Mouse (Mus musculus) midbrain, postnatal 0 days (tissue): Measurements from ENCODE around the gene Yipf6. TPM values are rescaled to one million over a fixed set of nuclear protein-coding genes. Genes with fewer than 3 reads are reported as not detected.

Source experiments
- ATAC-seq: fragments of 200-750 bp; cut with Nextera tagmentation; 2 replicates; pipeline ENCODE4 v1.8.0; 2017; ENCODE audit warnings: moderate number of reproducible peaks, mild to moderate bottlenecking, moderate TSS enrichment, moderate library complexity; ENCODE audit not compliant: low FRiP score
- DNase-seq: peaks from one replicate; pipeline ENCODE4 v3.0.0-alpha.2; 2015; ENCODE audit warnings: low spot score
- H3K27ac ChIP-seq: fragments of 300-500 bp; sonication (generic); 2 replicates; pipeline ENCODE4 v1.5.1; 2014; ENCODE audit warnings: low read depth, mild to moderate bottlenecking, low read length, mixed read lengths
- H3K27me3 ChIP-seq: fragments of 300-500 bp; sonication (generic); 2 replicates; pipeline ENCODE4 v1.6.1; 2014; ENCODE audit warnings: low read length, control low read depth, mixed read lengths; ENCODE audit not compliant: insufficient read depth
- H3K36me3 ChIP-seq: fragments of 300-500 bp; sonication (generic); 2 replicates; pipeline ENCODE4 v1.6.1; 2014; ENCODE audit warnings: low read length, control low read depth, mixed read lengths; ENCODE audit not compliant: insufficient read depth
- H3K4me1 ChIP-seq: fragments of 300-500 bp; sonication (generic); 2 replicates; pipeline ENCODE4 v1.6.1; 2014; ENCODE audit warnings: mild to moderate bottlenecking, control low read depth, antibody characterized with exemption, low read length, mixed read lengths; ENCODE audit not compliant: insufficient read depth
- H3K4me2 ChIP-seq: fragments of 300-500 bp; sonication (generic); 2 replicates; pipeline ENCODE4 v1.6.1; 2014; ENCODE audit warnings: low read depth, mild to moderate bottlenecking, low read length, mixed read lengths; ENCODE audit not compliant: poor library complexity, severe bottlenecking
- H3K4me3 ChIP-seq: fragments of 300-500 bp; sonication (generic); 2 replicates; pipeline ENCODE4 v1.5.1; 2014; ENCODE audit warnings: low read depth, mild to moderate bottlenecking, low read length, moderate library complexity
- H3K9ac ChIP-seq: fragments of 300-500 bp; sonication (generic); replicated peaks from 2 replicates; pipeline ENCODE4 v1.6.1; 2014; ENCODE audit warnings: mild to moderate bottlenecking, low read length, moderate library complexity, mixed read lengths; ENCODE audit not compliant: poor library complexity, severe bottlenecking
- H3K9me3 ChIP-seq: fragments of 300-500 bp; sonication (generic); 2 replicates; pipeline ENCODE4 v1.6.1; 2016; ENCODE audit warnings: low read length, control low read depth
- CTCF ChIP-seq: IDR thresholded peaks from 2 replicates; pipeline ENCODE4 v1.5.1; 2016; ENCODE audit warnings: antibody characterized with exemption, mild to moderate bottlenecking
- WGBS: fragments of 180-500 bp; shearing (Covaris S2); extraction: QIAGEN DNeasy Blood & Tissue Kit; methylation state at CpG from one replicate; pipeline ENCODE4 v1.1.7; 2014; 5-methylcytosine and 5-hydroxymethylcytosine counted together
- polyA plus RNA-seq: library from polyadenylated mRNA; unstranded; fragments of >200 nt; fragmentation: Nextera tagmentation; extraction: Ambion mirVana; gene quantifications from 2 replicates; pipeline ENCODE4 v1.2.1, GENCODE M21; 2015
- total RNA-seq: library from RNA; depleted of rRNA; stranded (reverse); fragments of >200 nt; gene quantifications from 2 replicates; pipeline ENCODE4 v1.2.3, GENCODE M21; 2014; rRNA removed

The Yipf6 gene
- total RNA-seq, result 26.6 and 33.3 TPM in 2 replicates
- 12.3 and 13.5 TPM in 2 replicates for polyA plus RNA-seq

DNA sequence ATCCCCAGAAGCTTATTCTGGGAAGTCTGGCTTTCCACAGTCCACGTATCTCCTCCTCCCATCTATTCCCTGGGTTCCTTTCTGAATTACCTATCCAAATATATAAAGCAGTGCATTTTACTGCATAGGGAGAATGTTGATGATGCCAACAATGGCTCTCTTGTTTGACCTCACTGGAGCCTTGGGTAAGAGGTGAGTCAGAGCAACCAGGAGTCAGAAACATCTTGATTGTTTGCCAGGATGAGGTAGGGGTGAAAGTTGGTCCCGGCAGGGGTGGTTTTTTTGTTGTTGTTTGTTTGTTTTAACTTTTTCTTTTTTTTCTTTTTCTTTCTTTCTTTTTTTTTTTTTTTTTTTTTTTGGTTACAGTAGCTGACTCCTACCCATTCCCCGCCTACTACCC is at the start of gene Yipf6:
TSS of gene Yipf6 (plus strand) at position 216 of the 400 bp plus-strand sequence.
- no peak for DNase-seq
- no peak for TF ChIP-seq CTCF
- no peaks in the 10 kb centered on the region for H3K27me3 ChIP-seq
- no peak for ATAC-seq
- H3K36me3 ChIP-seq, result no peaks in the 10 kb centered on the region
- peak within 1 kb of the TSS; percentile 30 for H3K4me3 ChIP-seq
- peak within 1 kb of the TSS; percentile 42 for H3K4me2 ChIP-seq
- peak within 1 kb of the TSS; percentile 42; the same call in 1 of the 2 replicates for H3K9ac ChIP-seq
- 73% methylated on average over 3 of the region's 3 CpGs for WGBS
- H3K4me1 ChIP-seq, result no peaks in the 10 kb centered on the region
- H3K9me3 ChIP-seq, result no peaks in the 10 kb centered on the region
- H3K27ac ChIP-seq, result peak within 1 kb of the TSS; percentile 47; the same call in 1 of the 2 replicates

DNA sequence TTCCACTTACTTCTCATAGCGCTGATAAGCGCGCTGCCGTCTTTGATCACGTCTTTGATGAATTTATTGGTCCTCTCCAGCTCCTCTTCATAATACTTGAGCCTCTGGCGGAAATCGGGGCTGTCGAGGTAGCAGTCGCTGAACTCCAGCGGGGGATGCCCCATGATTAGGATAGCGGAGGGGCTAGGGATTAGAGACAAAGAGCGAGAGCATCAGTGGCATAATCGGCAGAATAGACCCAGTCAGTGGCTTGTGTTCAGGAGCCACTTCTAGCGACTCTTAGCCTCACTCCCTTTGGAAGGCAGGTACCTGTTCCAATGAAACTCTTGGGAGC is 46.1 kb upstream of the Yipf6 start:
- DNase-seq, result no peak

GRCm38 (mm10) chrX:98890406-98891116 is 45.6 kb upstream of the Yipf6 start, which contains the start of gene Ophn1:
Gene Ophn1, minus strand, starts transcription at chrX:98891025.
- peak; percentile 93 for ATAC-seq
- WGBS, result 12% methylated on average over 41 of the region's 48 CpGs

More for the DNA sequence above, 46.1 kb upstream of the Yipf6 start:
- Histone ChIP-seq H3K4me2 (peak overlapping the region; percentile 53), H3K4me1 (no peaks in the 10 kb centered on the region), H3K9me3 (no peaks in the 10 kb centered on the region), H3K27me3 (no peaks in the 10 kb centered on the region), H3K9ac (peak overlapping the region; percentile 59), H3K27ac (peak overlapping the region; percentile 86), H3K4me3 (peak overlapping the region; percentile 55), H3K36me3 (no peaks in the 10 kb centered on the region)
- WGBS, result 20% methylated on average over 14 of the region's 14 CpGs
- no peak for TF ChIP-seq CTCF
- no peak for ATAC-seq

DNA sequence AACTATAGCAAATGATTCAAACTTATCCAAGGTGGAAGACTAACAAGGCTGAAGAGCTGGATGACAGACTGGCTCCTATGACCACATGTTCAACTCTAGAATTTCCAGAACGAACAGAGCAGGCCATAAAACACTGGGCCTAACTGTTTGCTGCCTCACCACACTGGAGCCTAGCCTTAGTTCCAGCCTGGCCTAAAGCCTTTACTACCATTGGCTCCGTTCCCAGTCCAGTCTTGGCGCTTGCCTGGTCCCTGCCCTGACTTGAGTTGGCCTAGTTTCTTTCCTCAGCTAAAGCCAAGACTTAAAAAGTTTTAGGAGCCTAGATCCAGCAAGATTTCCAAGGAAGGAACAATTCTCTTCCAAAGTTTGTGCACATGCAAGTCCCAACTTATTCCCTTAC is 37.8 kb upstream of the Yipf6 start:
- H3K4me3 ChIP-seq, result no peak overlapping the region
- H3K27me3 ChIP-seq, result no peaks in the 10 kb centered on the region
- H3K9me3 ChIP-seq, result no peaks in the 10 kb centered on the region
- no peak for TF ChIP-seq CTCF
- DNase-seq (peak; percentile 51), ATAC-seq (no peak)
- H3K4me1 ChIP-seq, result no peaks in the 10 kb centered on the region
- WGBS, result 69% methylated on average over 3 of the region's 3 CpGs
- no peak overlapping the region for H3K9ac ChIP-seq
- no peak overlapping the region for H3K4me2 ChIP-seq
- no peaks in the 10 kb centered on the region for H3K36me3 ChIP-seq
- no peak overlapping the region for H3K27ac ChIP-seq

More at GRCm38 (mm10) chrX:98890406-98891116, 45.6 kb upstream of the Yipf6 start, which contains the start of gene Ophn1:
- peak; percentile 21 for TF ChIP-seq CTCF
- H3K9me3 ChIP-seq, result no peaks in the 10 kb centered on the region
- no peaks in the 10 kb centered on the region for H3K27me3 ChIP-seq
- peak within 1 kb of the TSS; percentile 55 for H3K4me3 ChIP-seq
- H3K9ac ChIP-seq, result peak within 1 kb of the TSS; percentile 59
- H3K4me1 ChIP-seq, result no peaks in the 10 kb centered on the region
- peak; percentile 83 for DNase-seq
- no peaks in the 10 kb centered on the region for H3K36me3 ChIP-seq
- peak within 1 kb of the TSS; percentile 86 for H3K27ac ChIP-seq
- peak within 1 kb of the TSS; percentile 53 for H3K4me2 ChIP-seq

DNA sequence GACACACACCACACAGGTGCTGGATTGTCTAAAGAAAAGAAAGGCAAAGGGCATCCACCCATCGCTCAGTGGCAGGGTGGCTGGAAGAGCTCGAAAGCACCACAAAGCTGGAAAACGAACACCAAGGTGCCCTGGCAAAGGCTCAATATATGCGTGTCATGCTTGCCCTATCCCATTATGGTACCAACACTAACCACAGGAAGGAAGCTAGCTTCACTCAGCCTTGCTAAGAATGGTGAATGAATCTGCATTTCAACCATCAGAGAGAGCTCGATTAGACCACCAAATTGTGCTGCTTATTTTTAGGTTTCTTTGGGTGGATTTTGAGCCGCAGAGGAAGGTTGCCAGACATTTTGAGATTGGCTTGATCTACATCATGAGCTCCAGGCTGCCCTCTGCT is 31.9 kb upstream of the Yipf6 start:
- no peak for ATAC-seq
- WGBS, result 71% methylated on average over 6 of the region's 6 CpGs
- H3K4me2 ChIP-seq, result no peak overlapping the region
- H3K4me1 ChIP-seq, result no peaks in the 10 kb centered on the region
- no peak for DNase-seq
- H3K27ac ChIP-seq, result no peak overlapping the region
- no peaks in the 10 kb centered on the region for H3K9me3 ChIP-seq
- H3K4me3 ChIP-seq, result no peak overlapping the region
- H3K9ac ChIP-seq, result no peak overlapping the region
- H3K27me3 ChIP-seq, result no peaks in the 10 kb centered on the region
- no peak for TF ChIP-seq CTCF
- no peaks in the 10 kb centered on the region for H3K36me3 ChIP-seq

GRCm38 (mm10) chrX:98908910-98909309 is 27.2 kb upstream of the Yipf6 start:
- Histone ChIP-seq H3K27ac (no peak overlapping the region), H3K36me3 (no peaks in the 10 kb centered on the region), H3K27me3 (no peaks in the 10 kb centered on the region), H3K4me2 (no peak overlapping the region), H3K4me1 (no peaks in the 10 kb centered on the region), H3K9ac (no peak overlapping the region), H3K4me3 (no peak overlapping the region), H3K9me3 (no peaks in the 10 kb centered on the region)
- WGBS, result 38% methylated on average over 1 of the region's 1 CpGs
- no peak for DNase-seq
- TF ChIP-seq CTCF, result no peak
- no peak for ATAC-seq
